Mouse (Mus musculus) layer of hippocampus, adult 9-11 months (tissue): ENCODE results near the gene Unc5a.

ENCODE experiments used
- DNase-seq: peaks from one replicate; pipeline ENCODE4 v3.0.0; 2022

Gene Unc5a

GRCm38 (mm10) chr13:55005691-55006414, 56.6 kb downstream of the Unc5a start:
- no peak for DNase-seq

GRCm38 (mm10) chr13:55006415-55006742, 57.2 kb downstream of the Unc5a start:
- DNase-seq, result no peak

GRCm38 (mm10) chr13:55008589-55008988, 59.4 kb downstream of the Unc5a start:
- DNase-seq, result no peak

- no peak for DNase-seq
Measured at GRCm38 (mm10) chr13:55011103-55011502, 61.9 kb downstream of the Unc5a start.

GRCm38 (mm10) chr13:55011981-55012478, 62.8 kb downstream of the Unc5a start:
- no peak for DNase-seq

GRCm38 (mm10) chr13:55013702-55014344, 64.6 kb downstream of the Unc5a start:
- DNase-seq, result no peak

GRCm38 (mm10) chr13:55014451-55014850, 65.2 kb downstream of the Unc5a start:
- no peak for DNase-seq

GRCm38 (mm10) chr13:55017154-55017897, 68.1 kb downstream of the Unc5a start:
- DNase-seq, result no peak

- no peak for DNase-seq
Measured at GRCm38 (mm10) chr13:55017898-55018599, 68.8 kb downstream of the Unc5a start.

- no peak for DNase-seq
Measured at GRCm38 (mm10) chr13:55018700-55019099, 69.5 kb downstream of the Unc5a start.

- no peak for DNase-seq
Measured at GRCm38 (mm10) chr13:55019181-55019580, 70.0 kb downstream of the Unc5a start.

- DNase-seq, result no peak
Measured at GRCm38 (mm10) chr13:55020051-55020450, 70.8 kb downstream of the Unc5a start.

- DNase-seq, result no peak
Measured at GRCm38 (mm10) chr13:55021194-55021779, 72.1 kb downstream of the Unc5a start, which contains the start of gene Hk3. Gene Hk3, minus strand, starts transcription at chr13:55021385.

GRCm38 (mm10) chr13:55022256-55022655, 73.0 kb downstream of the Unc5a start:
- DNase-seq, result no peak

GRCm38 (mm10) chr13:55022715-55023114, 73.5 kb downstream of the Unc5a start:
- no peak for DNase-seq

GRCm38 (mm10) chr13:55024215-55024614, 75.0 kb downstream of the Unc5a start:
- DNase-seq, result no peak

- no peak for DNase-seq
Measured at GRCm38 (mm10) chr13:55040016-55040415, 90.8 kb downstream of the Unc5a start.

- DNase-seq, result no peak
Measured at GRCm38 (mm10) chr13:55047706-55048105, 98.5 kb downstream of the Unc5a start.
